Comparison of ENCODE assay signal across 9 mouse cellular contexts in the genomic region with DNA sequence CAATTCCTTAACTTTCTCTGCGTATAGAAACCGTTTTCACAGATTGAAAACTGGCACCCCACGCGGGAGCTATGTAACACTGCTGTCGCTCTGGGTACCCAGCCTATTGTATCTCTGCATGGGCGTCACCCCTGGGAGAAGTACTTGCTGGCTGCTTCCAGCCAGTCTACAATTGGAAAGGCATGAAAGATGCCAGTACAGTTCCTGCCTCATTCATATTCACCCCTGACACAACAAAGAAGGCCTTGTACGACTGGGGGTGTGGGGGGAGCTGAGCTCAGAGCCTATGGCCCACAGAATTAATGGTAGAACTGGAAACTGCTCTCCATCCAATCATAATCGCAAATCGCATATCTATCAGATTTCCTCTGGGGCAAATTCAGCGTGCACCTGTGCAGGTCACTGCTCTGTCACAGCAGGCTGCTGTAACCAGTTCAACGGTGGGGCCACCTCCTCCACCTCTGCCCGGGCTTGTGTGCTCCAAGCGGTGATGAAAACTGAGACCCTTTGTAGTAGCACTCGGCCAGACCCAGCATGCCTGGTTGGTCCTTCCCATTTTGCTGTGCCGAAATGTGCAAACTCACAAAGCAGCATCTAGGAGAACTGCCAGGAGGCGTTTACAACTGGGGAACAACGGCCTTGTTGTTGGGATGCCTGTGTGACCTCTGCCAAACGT. TPM values are rescaled to one million over a fixed set of nuclear protein-coding genes. Genes with fewer than 3 reads are reported as not detected.
DNase-seq lines count a peak whose midpoint lies in the region; ATAC-seq and TF ChIP-seq lines count a peak whose summit lies in the region.
"Had no signal": no experiment of that assay in that cellular context is flagged by ENCODE, and none has a peak within 500 bp of the region (broad histone marks: within the 10 kb centered on the region; RNA-seq: fewer than 3 reads in every experiment).

No protein-coding gene starts in this region.

- peak; percentile 42 for DNase-seq in embryonic facial prominence, embryonic 10.5 days (ENCODE audit: low spot score)
- DNase-seq in spleen, postnatal 14 days (ENCODE audit: low spot score in 2 of 2), result no peak
- DNase-seq in heart, postnatal 4 days, result no peak
- DNase-seq in spleen, adult 18-20 months, result no peak
- DNase-seq in thymus, postnatal 4 days, result no peak

- H3K27ac ChIP-seq in embryonic facial prominence, embryonic 10.5 days (replicated peaks), result peak overlapping the region; percentile 44
- peak overlapping the region; percentile 82 for H3K27ac ChIP-seq in hindbrain, embryonic 15.5 days (replicated peaks)
- peak overlapping the region; percentile 70 for H3K27ac ChIP-seq in limb, embryonic 13.5 days

- ATAC-seq in hindbrain, embryonic 15.5 days (ENCODE audit: low FRiP score, low read depth), result peak; percentile 95
- peak; percentile 81 for ATAC-seq in limb, embryonic 13.5 days (ENCODE audit: low FRiP score, low read depth)

- TF ChIP-seq CTCF in E14TG2a.4 (conservative IDR thresholded peaks at IDR 0.05; ENCODE audit: low read length), result no peak

- peaks cover 64% of the 10 kb centered on the region for H3K4me1 ChIP-seq in E14TG2a.4 (replicated peaks; ENCODE audit: low read depth, low read length)
- H3K4me1 ChIP-seq in embryonic facial prominence, embryonic 10.5 days, result peaks cover 11% of the 10 kb centered on the region
- H3K4me1 ChIP-seq in hindbrain, embryonic 15.5 days (replicated peaks), result peaks cover 8% of the 10 kb centered on the region
- peaks cover 12% of the 10 kb centered on the region for H3K4me1 ChIP-seq in limb, embryonic 13.5 days

- H3K9ac ChIP-seq in hindbrain, embryonic 15.5 days, result no peak overlapping the region
- H3K9ac ChIP-seq in limb, embryonic 13.5 days, result no peak overlapping the region

- H3K4me3 ChIP-seq in E14TG2a.4 (replicated peaks; ENCODE audit: low read length), result peak overlapping the region; percentile 63
- no peak overlapping the region for H3K4me3 ChIP-seq in embryonic facial prominence, embryonic 10.5 days
- no peak overlapping the region for H3K4me3 ChIP-seq in hindbrain, embryonic 15.5 days
- no peak overlapping the region for H3K4me3 ChIP-seq in limb, embryonic 13.5 days

- 54% methylated on average over 18 of the region's 18 CpGs for WGBS in embryonic facial prominence, embryonic 10.5 days
- 44% methylated on average over 18 of the region's 18 CpGs for WGBS in hindbrain, embryonic 15.5 days
- WGBS in limb, embryonic 13.5 days, result 49% methylated on average over 18 of the region's 18 CpGs

- peaks cover 29% of the 10 kb centered on the region for H3K36me3 ChIP-seq in E14TG2a.4 (ENCODE audit: insufficient read depth, low read length)
- peaks cover 24% of the 10 kb centered on the region for H3K36me3 ChIP-seq in embryonic facial prominence, embryonic 10.5 days (replicated peaks)
- peaks cover 7% of the 10 kb centered on the region for H3K36me3 ChIP-seq in hindbrain, embryonic 15.5 days
- peaks cover 44% of the 10 kb centered on the region for H3K36me3 ChIP-seq in limb, embryonic 13.5 days

- no peaks in the 10 kb centered on the region for H3K27me3 ChIP-seq in E14TG2a.4 (ENCODE audit: insufficient read depth, low read length)
- H3K27me3 ChIP-seq in embryonic facial prominence, embryonic 10.5 days (replicated peaks; ENCODE audit: low read depth, poor library complexity, severe bottlenecking), result no peaks in the 10 kb centered on the region
- no peaks in the 10 kb centered on the region for H3K27me3 ChIP-seq in hindbrain, embryonic 15.5 days
- no peaks in the 10 kb centered on the region for H3K27me3 ChIP-seq in limb, embryonic 13.5 days

- no peaks in the 10 kb centered on the region for H3K9me3 ChIP-seq in E14TG2a.4 (ENCODE audit: low read length)
- no peaks in the 10 kb centered on the region for H3K9me3 ChIP-seq in embryonic facial prominence, embryonic 10.5 days
- H3K9me3 ChIP-seq in hindbrain, embryonic 15.5 days, result no peaks in the 10 kb centered on the region
- H3K9me3 ChIP-seq in limb, embryonic 13.5 days, result no peaks in the 10 kb centered on the region

- 0 out of 2 replicates have a peak overlapping the region, but pooled peaks have one; percentile 11 for H3K4me2 ChIP-seq in hindbrain, embryonic 15.5 days
- H3K4me2 ChIP-seq in limb, embryonic 13.5 days (replicated peaks), result 0 out of 2 replicates have a peak overlapping the region, but pooled peaks have one; percentile 5

RNA-seq across cellular contexts. Expression of a gene that starts 25.2 kb away (rescaled TPM):
- polyA plus RNA-seq in embryonic facial prominence, embryonic 10.5 days (2016; fragmentation: Nextera tagmentation; extraction: Ambion mirVana), result 35.5 and 38.6 TPM in 2 replicates
- 34.7 and 38.5 TPM in 2 replicates for polyA plus RNA-seq in hindbrain, embryonic 15.5 days (2015; fragmentation: Nextera tagmentation; extraction: Ambion mirVana)
- polyA plus RNA-seq in limb, embryonic 13.5 days (2015; fragmentation: Nextera tagmentation; extraction: Ambion mirVana), result 26.1 and 28.5 TPM in 2 replicates
- total RNA-seq in heart, postnatal 4 days (2021), result 10 to 100 TPM; 13.0 to 14.7 TPM

RNA-seq across cellular contexts. Expression of a gene that starts 37.1 kb away (rescaled TPM):
- polyA plus RNA-seq in embryonic facial prominence, embryonic 10.5 days (2016; fragmentation: Nextera tagmentation; extraction: Ambion mirVana), result 74.2 and 74.8 TPM in 2 replicates
- polyA plus RNA-seq in hindbrain, embryonic 15.5 days (2015; fragmentation: Nextera tagmentation; extraction: Ambion mirVana), result 90.7 and 91.6 TPM in 2 replicates
- 119 and 130 TPM in 2 replicates for polyA plus RNA-seq in limb, embryonic 13.5 days (2015; fragmentation: Nextera tagmentation; extraction: Ambion mirVana)
- total RNA-seq in heart, postnatal 4 days (2021), result 100 to 1,000 TPM; 478 to 526 TPM

RNA-seq across cellular contexts. Expression of a gene that starts 46.7 kb away (rescaled TPM):
- polyA plus RNA-seq in embryonic facial prominence, embryonic 10.5 days (2016; fragmentation: Nextera tagmentation; extraction: Ambion mirVana), result 178 and 186 TPM in 2 replicates
- 162 and 169 TPM in 2 replicates for polyA plus RNA-seq in hindbrain, embryonic 15.5 days (2015; fragmentation: Nextera tagmentation; extraction: Ambion mirVana)
- 199 and 219 TPM in 2 replicates for polyA plus RNA-seq in limb, embryonic 13.5 days (2015; fragmentation: Nextera tagmentation; extraction: Ambion mirVana)
- total RNA-seq in heart, postnatal 4 days (2021), result 10 to 100 TPM; 77.2 to 87.1 TPM

RNA-seq across cellular contexts. Expression of a gene that starts 53.7 kb away (rescaled TPM):
- not detected in 2 replicates for polyA plus RNA-seq in embryonic facial prominence, embryonic 10.5 days (2016; fragmentation: Nextera tagmentation; extraction: Ambion mirVana)
- not detected in 2 replicates for polyA plus RNA-seq in hindbrain, embryonic 15.5 days (2015; fragmentation: Nextera tagmentation; extraction: Ambion mirVana)
- polyA plus RNA-seq in limb, embryonic 13.5 days (2015; fragmentation: Nextera tagmentation; extraction: Ambion mirVana), result not detected in 2 replicates
- total RNA-seq in heart, postnatal 4 days (2021), result not detected
- total RNA-seq: liver, adult 2 months had no signal
- polyA plus RNA-seq: liver, adult 2 months had no signal
